Mouse (Mus musculus): ENCODE measurements around the gene Apba1.

The Apba1 gene

DNA sequence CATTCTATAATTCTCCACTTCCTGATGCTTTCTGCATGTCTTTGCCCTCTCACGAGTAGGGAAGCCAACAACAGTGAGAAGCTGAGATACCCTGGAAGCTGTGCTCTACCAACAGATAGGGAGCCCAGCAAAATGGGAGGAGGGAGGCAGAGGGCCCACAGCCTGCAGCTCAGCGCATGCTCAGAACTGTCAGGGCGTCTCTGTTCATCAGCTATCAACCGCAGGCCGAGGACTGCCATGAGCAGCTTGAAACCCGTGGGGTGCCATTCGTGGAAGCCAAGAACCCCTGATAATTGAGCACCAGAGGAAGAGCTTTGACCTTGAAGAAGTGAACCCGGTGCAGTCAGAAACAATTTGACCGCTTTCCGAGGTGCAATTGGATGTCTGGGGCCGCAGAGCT lies 108.4 kb downstream of the Apba1 start:
- in situ Hi-C loops (cut with MboI, MseI), result no loop called here

DNA sequence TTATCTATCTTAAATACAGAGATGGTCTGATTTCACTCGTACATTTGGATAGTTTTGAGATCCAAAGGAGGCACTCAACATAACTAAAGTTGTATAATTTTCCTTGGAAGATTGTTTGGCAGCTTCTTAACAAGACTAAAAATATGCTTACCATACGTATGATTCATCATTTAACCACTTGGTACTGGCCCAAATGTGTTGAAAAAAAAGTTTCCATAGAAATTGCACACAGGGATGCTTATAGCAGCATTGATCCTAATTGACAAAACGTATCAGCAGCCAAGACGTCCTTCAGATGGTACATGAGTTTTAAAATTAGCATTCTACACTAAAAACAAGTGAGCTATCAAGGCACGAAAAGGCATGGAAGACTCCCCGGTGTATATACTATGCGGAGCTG lies 108.9 kb downstream of the Apba1 start:
- in situ Hi-C loops (cut with MboI, MseI), result no loop called here

DNA sequence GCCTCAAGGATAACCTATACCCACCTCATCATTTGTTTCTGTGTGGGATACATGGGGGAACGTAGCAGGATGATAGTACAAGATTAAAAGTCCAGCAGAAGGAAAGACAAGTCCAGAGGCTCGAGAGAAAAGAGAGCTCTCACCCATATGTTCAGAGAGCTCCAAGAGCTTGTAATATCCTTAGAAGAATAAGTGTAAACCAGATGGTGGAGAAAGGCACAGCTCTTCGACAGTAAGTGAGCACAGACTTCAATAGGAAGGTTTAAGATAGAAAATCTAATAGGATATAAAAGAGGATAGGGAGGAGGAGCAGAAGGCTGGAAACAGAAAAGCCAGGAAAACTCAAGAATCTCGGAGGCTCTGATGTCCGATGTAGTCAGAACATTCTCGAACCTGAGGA lies 115.8 kb downstream of the Apba1 start:
- in situ Hi-C loops (cut with MboI, MseI), result no loop called here

DNA sequence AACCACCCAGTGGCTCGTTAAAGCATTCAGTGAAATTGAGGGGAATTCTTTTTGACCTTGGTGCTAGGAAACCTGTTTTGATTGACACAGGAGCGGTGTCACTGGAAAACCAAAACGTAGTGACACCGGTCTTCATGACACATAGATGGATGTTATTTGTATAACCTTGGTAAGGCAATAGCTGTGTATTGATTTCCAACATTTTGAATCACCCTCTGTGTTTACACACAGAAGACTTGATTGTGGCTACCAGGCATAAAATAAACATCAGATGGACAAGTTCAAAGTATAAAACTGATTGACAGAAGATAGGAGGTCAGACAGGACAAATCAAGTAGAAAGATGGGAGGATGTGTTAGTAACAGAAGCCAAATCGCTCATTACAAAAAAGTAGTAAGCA lies 117.1 kb downstream of the Apba1 start:
- in situ Hi-C loops (cut with MboI, MseI), result no loop called here

DNA sequence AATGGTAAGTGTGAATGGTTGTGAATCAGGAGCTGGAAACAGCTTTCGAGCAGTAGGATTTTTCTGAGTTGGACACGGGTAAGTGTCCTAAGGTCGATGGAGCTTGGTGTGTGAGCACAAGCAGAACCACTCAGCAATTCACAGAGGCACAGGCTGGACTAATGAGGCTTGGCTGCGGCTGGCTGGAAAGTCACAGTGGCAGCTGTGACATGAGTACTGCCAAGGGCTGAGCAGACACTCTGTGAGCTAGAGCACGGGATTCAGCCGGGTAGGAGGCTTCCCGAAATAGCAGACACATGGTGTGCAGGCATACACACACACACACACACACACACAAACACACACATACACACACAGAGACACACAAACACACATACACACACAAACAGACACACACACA lies 121.2 kb downstream of the Apba1 start:
- in situ Hi-C loops (cut with MboI, MseI), result no loop called here

DNA sequence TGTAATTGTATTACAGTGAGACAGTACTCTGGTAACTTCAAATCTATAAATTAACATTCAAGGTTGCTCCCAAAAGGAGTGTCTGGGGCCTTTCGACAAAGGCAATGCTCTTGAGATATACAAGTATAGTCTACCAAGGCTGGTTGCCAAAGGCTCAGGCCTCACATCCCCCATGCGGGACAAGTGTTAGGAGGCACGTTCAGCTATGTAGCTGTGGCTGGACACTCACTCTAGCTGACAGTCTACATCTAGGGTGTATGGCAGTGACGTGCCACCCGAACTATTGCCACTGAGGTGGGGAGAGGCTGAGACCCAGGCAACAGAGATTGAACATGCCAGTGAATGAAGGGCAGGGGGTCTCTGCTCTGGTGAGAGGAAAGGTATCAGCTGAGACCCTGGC lies 127.5 kb downstream of the Apba1 start:
- in situ Hi-C loops (cut with MboI, MseI), result no loop called here

DNA sequence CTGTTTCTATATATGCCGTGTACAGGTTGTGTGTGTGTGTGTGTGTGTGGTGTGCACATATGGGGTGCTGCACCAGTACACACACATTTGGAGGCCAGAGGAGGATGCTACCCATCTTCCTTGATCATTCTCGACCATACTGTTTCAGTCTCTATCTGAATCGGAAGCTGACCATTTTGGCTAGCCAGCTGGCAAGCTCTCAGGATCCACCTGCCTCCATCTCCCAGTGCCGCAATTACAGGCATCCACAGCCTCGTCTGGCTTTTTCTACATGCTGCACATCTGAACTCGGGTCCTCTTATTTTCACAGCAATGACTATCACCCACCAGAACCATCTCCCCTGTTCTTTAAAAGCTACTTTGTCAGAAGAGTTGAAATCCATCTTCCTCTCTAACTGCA lies 132.7 kb downstream of the Apba1 start:
- in situ Hi-C loops (cut with MboI, MseI), result loop anchor here in 1 of 2 experiments (5.0 kb wide), 1 partner anchor 46 kb away; no protein-coding TSS in a partner anchor

DNA sequence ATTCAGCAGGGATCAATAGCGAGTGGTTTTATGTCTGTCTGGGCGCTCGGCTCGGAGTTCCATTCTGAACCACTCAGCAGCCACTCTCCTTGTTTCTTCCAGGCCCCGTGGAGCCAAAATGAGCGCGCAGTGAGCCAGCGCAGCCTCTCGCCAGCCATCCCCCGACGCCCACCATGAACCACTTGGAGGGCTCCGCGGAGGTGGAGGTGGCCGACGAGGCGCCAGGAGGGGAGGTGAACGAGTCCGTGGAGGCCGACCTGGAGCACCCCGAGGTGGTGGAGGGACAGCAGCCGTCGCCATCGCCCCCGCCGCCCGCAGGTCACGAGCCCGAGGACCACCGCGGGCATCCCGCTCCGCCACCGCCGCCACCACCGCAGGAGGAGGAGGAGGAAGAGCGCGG lies 133.9 kb downstream of the Apba1 start:
- in situ Hi-C loops (cut with MboI, MseI), result loop anchor here in 1 of 2 experiments (5.0 kb wide), 1 partner anchor 45 kb away; no protein-coding TSS in a partner anchor

DNA sequence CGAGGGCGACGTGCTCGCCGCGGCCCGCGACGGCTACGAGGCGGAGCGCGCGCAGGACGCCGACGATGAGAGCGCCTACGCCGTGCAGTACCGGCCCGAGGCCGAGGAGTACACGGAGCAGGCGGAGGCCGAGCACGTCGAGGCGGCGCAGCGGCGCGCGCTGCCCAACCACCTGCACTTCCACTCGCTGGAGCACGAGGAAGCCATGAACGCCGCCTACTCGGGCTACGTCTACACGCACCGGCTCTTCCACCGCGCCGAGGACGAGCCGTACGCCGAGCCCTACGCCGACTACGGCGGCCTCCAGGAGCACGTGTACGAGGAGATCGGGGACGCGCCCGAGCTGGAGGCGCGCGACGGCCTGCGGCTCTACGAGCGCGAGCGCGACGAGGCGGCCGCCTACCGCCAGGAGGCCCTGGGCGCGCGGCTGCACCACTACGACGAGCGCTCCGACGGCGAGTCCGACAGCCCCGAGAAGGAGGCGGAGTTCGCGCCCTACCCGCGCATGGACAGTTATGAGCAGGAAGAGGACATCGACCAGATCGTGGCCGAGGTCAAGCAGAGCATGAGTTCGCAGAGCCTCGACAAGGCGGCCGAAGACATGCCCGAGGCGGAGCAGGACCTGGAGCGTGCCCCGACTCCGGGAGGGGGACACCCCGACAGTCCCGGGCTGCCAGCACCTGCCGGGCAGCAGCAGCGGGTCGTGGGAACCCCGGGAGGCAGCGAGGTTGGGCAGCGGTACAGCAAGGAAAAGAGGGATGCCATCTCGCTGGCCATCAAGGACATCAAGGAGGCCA lies 134.6 kb downstream of the Apba1 start:
- in situ Hi-C loops (cut with MboI, MseI), result loop anchor here in 1 of 2 experiments (5.0 kb wide), 1 partner anchor 44 kb away; no protein-coding TSS in a partner anchor

DNA sequence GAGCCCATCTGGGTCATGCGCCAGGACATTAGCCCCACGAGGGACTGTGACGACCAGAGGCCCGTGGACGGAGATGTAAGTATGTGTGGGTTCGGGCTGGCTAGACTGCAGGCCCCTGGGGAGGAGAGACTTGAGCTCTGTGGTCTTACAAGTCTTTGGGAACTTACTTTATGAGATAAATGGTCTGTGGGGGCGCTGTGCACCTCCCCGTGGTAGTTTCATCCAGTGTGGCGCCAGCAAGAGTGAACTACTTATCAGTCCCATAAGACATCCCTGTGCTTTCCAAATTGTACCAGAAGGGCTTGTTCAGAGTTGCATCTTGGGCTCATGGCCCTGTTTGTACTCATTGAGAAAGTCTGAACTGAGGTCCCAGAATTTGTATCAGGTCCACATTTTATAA lies 135.3 kb downstream of the Apba1 start:
- in situ Hi-C loops (cut with MboI, MseI), result loop anchor here in 1 of 2 experiments (5.0 kb wide), 1 partner anchor 43 kb away; no protein-coding TSS in a partner anchor

DNA sequence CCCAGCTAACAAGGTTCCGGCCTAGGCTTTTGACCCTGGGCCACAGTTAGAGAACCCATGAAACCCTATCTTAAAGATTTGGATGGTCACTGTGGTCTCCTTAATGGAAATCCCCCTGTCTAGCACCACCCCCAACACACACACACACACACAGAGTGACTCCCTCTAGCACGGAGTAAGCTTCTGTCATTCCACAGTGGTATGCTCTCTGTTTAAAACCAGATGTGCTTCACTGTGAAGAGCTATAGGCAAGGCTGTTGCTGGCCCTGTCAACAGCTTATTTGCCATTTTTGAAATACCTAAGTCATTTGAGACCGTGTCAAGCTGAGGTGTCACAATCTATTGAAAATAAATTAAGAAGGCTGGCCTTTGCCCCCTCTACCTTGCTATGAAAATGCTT lies 136.1 kb downstream of the Apba1 start:
- in situ Hi-C loops (cut with MboI, MseI), result loop anchor here in 1 of 2 experiments (5.0 kb wide), 1 partner anchor 42 kb away; no protein-coding TSS in a partner anchor

DNA sequence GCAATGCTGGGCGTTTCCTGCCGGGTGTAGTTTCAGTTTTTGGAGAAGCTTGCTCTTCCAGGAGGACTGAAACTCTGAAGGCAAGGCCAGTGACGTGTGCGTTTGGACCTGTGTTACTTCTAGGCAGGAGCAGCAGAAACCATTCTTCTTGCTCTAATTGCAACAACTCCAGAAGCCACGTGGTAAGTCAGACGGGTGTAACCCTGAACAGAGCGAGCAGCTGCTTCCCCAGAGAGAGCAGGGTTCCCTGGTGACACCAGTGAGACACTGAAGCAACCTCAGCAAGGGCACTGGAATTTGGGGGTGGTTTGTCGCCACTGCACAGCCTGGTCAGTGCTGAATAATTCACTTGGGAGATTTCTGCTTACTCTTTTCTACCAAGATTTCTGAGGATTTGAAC lies 138.2 kb downstream of the Apba1 start:
- in situ Hi-C loops (cut with MboI, MseI), result no loop called here

DNA sequence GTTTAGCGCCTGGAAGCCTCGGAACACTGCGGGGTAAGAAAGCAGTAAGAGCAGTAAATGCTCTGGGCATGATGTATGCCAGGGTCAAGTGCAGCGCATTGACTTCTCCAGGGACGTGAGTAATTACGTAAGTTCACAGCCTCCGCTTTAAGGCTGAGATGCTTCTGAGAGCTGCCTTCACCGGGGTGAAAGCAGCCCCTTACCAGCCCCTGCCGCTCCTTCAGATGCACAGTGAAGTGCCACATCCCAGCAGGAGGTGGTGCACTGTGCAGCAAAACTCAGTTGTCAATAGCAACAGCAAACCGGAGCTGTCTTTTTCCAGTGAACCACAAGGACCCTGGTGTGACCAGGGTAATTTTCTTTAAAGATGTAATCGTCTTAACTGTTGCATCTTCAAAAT lies 139.8 kb downstream of the Apba1 start:
- in situ Hi-C loops (cut with MboI, MseI), result no loop called here

DNA sequence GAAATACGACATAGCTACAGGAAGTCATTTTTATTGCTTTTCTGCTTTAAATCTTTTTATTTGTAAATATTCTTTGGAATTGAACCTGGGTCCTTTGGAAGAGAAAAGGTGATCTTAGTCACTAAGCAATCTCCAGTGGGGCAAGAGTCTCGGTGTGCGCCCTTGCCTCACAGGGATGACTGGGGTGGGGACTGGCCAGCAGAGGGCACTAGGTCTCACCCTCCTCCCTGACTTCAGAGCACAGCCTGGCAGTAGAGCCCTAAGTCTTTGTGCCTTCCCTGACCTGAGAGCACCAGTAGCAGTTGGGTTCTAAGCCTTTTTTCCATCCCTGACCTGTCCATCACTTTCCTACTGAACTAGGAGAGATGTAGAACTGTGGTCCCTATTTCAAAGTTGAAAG lies 142.5 kb downstream of the Apba1 start:
- in situ Hi-C loops (cut with MboI, MseI), result no loop called here

DNA sequence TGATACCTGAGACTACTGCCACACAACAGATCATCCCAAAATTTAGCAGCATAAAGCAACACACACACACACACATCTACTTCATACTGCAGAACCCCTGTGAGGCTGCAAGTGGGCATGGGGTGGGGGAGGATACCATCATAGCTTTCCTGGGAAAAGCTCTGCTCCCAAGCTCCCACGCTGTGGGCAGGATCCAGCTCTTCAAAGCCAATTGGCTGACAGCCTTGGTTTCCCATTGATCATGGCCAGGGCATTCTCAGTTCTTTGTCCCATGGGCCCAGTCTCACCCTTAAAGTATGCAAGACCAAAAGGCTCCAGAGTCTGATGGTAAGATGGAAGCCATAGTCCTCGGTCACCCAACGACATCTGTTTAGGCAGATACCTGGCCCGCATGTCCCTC lies 143.1 kb downstream of the Apba1 start:
- in situ Hi-C loops (cut with MboI, MseI), result no loop called here

DNA sequence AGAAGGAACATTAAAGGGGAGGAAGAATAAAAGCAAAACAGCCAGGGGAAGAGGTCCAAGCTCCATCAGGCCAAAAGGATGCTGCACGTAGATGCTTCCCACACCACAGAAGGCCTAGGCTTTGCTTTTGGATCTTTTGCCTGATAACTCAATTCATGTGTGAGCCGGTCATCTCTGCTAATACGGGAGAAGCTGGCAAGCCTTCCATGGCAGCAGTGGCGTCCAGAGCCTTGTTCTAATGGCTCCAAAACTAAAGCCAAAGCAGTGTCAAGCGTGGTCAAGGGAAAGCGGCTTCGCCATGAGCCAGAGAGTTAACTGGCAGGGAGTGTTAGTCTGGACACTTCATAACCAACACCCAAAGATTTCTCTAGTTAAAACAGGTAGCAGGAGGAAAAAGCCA lies 144.4 kb downstream of the Apba1 start:
- in situ Hi-C loops (cut with MboI, MseI), result no loop called here

DNA sequence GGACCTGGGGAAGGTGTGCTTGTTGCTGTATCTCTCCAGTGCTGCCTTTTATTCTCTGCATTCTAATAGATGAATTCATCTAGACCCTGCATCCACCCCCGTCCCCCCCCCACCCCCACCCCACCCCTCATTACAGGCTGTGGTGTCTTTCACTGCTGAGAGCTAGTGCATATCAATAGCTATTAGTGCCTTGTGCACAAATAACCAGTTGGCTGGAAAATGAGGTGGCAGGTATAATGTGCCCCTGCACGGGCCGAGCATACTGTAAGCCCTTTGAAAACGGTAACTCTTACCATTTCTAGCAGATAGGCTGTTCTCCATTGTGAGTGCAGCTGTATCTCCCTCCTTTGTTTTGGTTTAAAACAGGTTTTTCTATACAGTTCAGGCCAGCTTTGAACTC lies 146.2 kb downstream of the Apba1 start:
- in situ Hi-C loops (cut with MboI, MseI), result no loop called here

DNA sequence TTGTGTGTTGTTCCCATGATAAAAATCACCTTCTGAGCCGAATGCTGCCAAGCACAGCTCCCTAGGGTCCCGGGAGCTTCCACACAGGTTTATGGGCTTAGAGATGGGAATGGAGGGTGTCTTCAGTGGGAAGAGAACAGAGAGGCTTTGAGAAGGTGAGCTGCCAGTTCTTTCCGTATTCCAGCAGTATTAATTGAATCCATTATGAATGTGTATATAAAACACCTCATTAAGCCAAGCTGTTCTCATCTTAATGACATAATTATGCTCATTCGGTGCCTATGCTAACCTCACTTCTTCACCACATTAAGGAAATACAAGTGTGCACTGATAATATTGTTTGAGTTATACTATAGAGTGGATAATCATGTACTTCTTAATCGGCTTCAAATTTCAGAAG lies 147.1 kb downstream of the Apba1 start:
- in situ Hi-C loops (cut with MboI, MseI), result no loop called here

DNA sequence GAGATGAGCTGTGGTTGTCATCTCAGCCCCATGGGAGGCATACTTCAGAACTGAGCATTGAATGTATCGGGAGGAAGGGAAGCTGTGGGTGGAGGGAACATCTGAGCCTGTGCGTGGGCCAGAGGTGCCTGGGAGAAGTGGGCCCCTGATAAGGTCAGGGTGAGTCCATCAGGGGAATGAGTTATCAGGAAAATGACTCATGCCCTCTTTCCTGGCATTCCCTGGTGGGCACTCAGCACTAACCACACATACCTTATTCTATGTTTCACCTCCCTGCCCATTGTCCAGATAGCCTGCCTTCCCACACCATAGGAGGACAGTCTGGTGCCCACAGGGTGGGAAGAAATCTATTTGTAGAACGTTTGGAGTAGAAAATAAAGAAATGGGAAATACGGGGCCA lies 151.7 kb downstream of the Apba1 start:
- in situ Hi-C loops (cut with MboI, MseI), result no loop called here

DNA sequence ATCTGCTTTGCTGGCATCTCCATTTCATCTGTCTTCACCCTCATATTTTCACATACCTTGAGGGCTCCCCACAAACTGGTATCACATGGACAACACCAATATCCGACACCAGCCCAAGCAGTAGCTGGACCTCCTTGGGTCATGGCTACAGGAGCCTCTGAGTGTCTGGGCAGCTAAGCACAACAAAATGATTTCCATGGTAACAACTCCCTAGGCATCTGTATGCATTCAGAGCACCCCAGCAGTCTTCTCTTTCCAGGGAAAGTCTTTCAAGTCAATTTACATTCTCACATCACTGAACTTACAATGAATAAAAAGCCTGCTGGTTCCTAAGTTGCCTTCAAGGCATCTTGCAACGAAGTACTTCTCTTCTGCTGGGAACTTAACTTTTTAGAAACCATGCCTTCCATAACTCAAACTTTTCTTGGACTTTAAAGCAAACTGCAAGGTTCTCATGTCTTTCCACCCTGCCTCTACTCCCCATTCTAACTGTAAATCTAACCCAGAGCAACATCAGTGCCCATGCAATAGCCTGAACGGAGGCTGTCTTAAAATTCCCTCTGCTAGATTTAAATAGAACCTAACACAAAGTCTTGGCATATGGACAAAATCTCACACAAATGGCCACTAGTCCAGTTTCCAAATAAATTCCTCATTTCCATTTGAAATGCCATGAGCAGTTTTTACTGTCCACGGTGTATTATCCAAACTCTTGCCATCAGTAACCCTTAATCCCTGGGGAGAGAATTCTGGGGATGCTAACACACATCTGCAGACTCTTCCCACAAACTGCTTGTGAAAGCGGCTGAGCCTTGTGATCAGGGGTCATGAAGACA lies 160.9 kb downstream of the Apba1 start:
- in situ Hi-C loops (cut with MboI, MseI), result no loop called here

DNA sequence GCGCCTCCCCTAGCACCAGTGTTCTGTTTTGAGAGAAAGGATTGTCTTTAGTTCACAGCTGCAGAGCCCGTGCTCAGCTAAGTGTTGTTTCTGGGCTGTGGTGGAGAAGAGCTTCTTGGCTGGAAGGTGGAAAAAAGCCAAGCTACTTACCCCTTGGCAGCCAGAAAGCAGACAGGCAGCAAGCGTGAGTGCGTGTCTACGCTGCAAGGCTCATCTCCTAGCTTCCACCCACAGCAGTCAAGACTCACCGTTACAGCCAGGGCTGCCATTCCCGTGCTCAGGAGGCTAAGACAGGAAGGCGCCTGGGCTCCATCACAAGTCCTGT lies 161.5 kb downstream of the Apba1 start:
- in situ Hi-C loops (cut with MboI, MseI), result no loop called here

DNA sequence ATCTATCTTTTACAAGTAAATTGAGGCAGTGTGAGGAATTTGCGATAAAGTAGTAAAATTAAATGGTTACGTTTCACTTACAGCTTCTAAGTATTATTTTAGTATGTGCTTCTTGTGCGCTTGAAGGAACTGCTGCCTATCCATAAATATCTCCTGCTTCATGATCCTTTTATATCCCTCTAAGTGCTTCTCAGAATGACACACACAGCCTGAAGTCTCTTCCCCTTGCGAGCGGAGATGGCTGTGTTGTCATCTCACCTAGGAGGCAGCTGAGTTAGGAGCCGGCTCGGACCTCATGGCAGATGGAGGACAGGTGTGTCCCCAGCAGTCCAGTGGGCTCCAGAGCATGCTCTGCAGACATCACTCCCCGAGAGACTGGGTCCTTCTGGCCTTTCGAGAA lies 163.9 kb downstream of the Apba1 start:
- in situ Hi-C loops (cut with MboI, MseI), result no loop called here

DNA sequence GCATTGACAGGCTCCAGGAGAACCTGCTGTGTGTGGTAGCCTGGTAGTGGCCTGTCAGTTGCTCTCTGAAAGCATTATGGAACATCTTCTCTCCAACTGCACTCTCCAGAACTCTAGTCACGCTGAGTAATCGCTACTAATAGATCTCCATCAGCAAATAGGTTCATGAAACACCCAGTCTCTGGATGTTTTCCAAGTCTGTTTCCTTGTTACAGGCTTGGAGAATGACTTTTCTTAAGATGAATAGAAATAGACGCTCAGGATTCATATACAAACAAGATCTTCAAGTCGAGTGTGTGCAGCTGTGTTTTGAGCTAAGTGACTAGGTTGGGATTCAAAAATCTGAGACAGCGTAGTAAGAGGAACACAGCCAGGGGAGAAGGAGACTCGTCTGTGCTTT lies 165.4 kb downstream of the Apba1 start:
- in situ Hi-C loops (cut with MboI, MseI), result no loop called here

Data from T-helper 17 cell (primary cell).